Mouse (Mus musculus) megakaryocyte, embryonic 14.5 days (primary cell): ENCODE measurements around the gene Klhl22.

Source experiments
- FLI1 ChIP-seq: IDR thresholded peaks from 2 replicates; pipeline ENCODE4 v1.6.1; 2012; ENCODE audit warnings: low read length, inconsistent platforms, mixed read lengths
- GATA1 ChIP-seq: IDR thresholded peaks from 3 replicates; pipeline ENCODE4 v1.6.1; 2012; ENCODE audit warnings: mixed read lengths, low read length, inconsistent platforms, borderline replicate concordance

- TF ChIP-seq GATA1 (no peak), FLI1 (no peak)
Observed at GRCm38 (mm10) chr16:17812120-17812519, 52.7 kb downstream of the Klhl22 start.
